Mouse (Mus musculus) neural tube, embryonic 15.5 days (tissue): ENCODE results near the gene Tmem231. TPM values are rescaled to one million over a fixed set of nuclear protein-coding genes. Genes with fewer than 3 reads are reported as not detected.
A peak's percentile ranks its signal among the peaks of the same experiment; 100 is the strongest.
"Not testable (repeated sequence)": the region's sequence is repeated elsewhere in the genome, so short reads cannot be mapped to it uniquely, and the experiment has no call there.

Source experiments
- ATAC-seq: fragments of 200-750 bp; cut with Nextera tagmentation; 2 replicates; pipeline ENCODE4 v1.8.0; 2017; ENCODE audit warnings: mild to moderate bottlenecking, moderate TSS enrichment, moderate library complexity; ENCODE audit not compliant: low FRiP score
- H3K27ac ChIP-seq: fragments of 300-500 bp; sonication (generic); replicated peaks from 2 replicates; pipeline ENCODE4 v1.5.1; 2015; ENCODE audit warnings: mild to moderate bottlenecking, inconsistent platforms
- H3K27me3 ChIP-seq: fragments of 300-500 bp; sonication (generic); replicated peaks from 2 replicates; pipeline ENCODE4 v1.6.1; 2015; ENCODE audit warnings: inconsistent platforms
- H3K36me3 ChIP-seq: fragments of 300-500 bp; sonication (generic); 2 replicates; pipeline ENCODE4 v1.6.1; 2015; ENCODE audit warnings: inconsistent platforms
- H3K4me1 ChIP-seq: fragments of 300-500 bp; sonication (generic); 2 replicates; pipeline ENCODE4 v1.6.1; 2015; ENCODE audit warnings: inconsistent platforms
- H3K4me2 ChIP-seq: fragments of 300-500 bp; sonication (generic); 2 replicates; pipeline ENCODE4 v1.6.1; 2015; ENCODE audit warnings: inconsistent platforms, mild to moderate bottlenecking, moderate library complexity
- H3K4me3 ChIP-seq: fragments of 300-500 bp; sonication (generic); replicated peaks from 2 replicates; pipeline ENCODE4 v1.5.1; 2015; ENCODE audit warnings: mild to moderate bottlenecking, inconsistent platforms
- H3K9ac ChIP-seq: fragments of 300-500 bp; sonication (generic); replicated peaks from 2 replicates; pipeline ENCODE4 v1.6.1; 2015; ENCODE audit warnings: mild to moderate bottlenecking, inconsistent platforms
- H3K9me3 ChIP-seq: fragments of 300-500 bp; sonication (generic); replicated peaks from 2 replicates; pipeline ENCODE4 v1.6.1; 2016; ENCODE audit warnings: inconsistent platforms
- WGBS: fragments of 180-500 bp; shearing (Covaris S2); methylation state at CpG from one replicate; pipeline ENCODE4 v1.1.7; 2015; ENCODE audit warnings: mixed read lengths; 5-methylcytosine and 5-hydroxymethylcytosine counted together
- polyA plus RNA-seq: library from polyadenylated mRNA; unstranded; fragments of >200 nt; fragmentation: Nextera tagmentation; extraction: Ambion mirVana; gene quantifications from 2 replicates; pipeline ENCODE4 v1.2.1, GENCODE M21; 2015

Tmem231 gene
- polyA plus RNA-seq, 1 experiment from 2014 or later = 17.3 TPM

DNA sequence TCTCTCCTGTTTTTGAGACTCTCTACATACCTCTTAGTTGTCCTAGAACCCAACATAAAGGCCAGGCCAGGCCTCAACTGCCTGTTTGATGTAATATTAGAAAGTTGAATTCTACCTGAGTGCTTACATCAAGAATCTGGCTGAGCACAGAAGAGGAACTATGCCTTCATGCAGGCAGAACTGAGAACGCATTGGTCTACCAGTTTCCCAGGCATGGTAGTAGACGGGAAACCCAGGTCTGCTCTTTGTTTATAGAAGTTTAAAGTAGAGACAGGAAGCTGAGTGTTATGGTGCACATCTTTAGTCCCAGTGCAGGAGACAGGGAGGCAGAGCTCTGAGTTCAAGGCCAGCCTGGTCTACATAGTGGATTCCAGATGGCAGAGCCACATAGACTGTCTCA, 13.5 kb upstream of the Tmem231 start:
- peaks cover 68% of the 10 kb centered on the region for H3K36me3 ChIP-seq
- H3K9ac ChIP-seq = no peak overlapping the region
- no peak for ATAC-seq
- no peak overlapping the region for H3K4me2 ChIP-seq
- no peak overlapping the region for H3K27ac ChIP-seq
- H3K27me3 ChIP-seq = no peaks in the 10 kb centered on the region
- WGBS = 96% methylated on average over 2 of the region's 2 CpGs
- H3K4me1 ChIP-seq = peaks cover 1% of the 10 kb centered on the region
- H3K4me3 ChIP-seq = no peak overlapping the region
- H3K9me3 ChIP-seq = no peaks in the 10 kb centered on the region

DNA sequence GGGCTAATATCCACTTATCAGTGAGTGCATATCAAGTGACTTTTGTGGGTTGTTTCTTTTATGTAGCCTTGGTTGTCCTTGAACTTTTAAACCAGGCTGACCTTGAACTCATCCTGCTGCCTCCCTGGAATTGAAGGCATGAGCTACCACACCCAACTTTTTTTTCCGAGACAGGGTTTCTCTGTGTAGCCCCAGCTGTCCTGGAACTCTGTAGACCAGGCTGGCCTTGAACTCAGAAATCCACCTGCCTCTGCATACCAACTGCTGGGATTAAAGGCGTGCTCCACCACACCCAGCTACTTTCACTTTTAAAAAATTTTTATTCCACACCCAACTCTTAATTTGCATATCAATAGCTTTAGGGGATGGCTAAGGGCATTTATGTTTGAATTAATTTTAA, 9.9 kb upstream of the Tmem231 start:
- H3K27ac ChIP-seq = no peak overlapping the region
- H3K27me3 ChIP-seq = no peaks in the 10 kb centered on the region
- ATAC-seq = no peak
- peaks cover 21% of the 10 kb centered on the region for H3K4me1 ChIP-seq
- H3K9me3 ChIP-seq = no peaks in the 10 kb centered on the region
- no peak overlapping the region for H3K9ac ChIP-seq
- WGBS = 85% methylated on average over 2 of the region's 2 CpGs
- no peak overlapping the region for H3K4me3 ChIP-seq
- no peak overlapping the region for H3K4me2 ChIP-seq
- peaks cover 50% of the 10 kb centered on the region for H3K36me3 ChIP-seq

DNA sequence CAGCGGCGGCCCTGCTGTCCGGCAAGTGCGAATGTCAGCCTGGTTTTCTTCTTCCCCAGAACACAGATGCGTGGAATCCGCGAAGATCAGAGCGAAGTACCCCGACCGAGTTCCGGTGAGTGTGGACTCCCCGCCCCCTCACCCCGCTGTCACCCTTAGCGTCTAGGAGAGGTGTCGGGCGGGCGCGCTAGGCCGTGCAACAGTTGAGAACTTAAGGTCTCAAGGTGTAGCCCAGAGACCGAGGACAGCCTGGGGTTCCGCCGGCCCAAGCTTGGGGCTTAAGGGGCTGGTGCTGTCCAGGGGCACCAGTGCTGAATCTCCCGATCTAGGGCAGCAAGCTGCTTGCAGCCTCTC, 7.4 kb upstream of the Tmem231 start:
- H3K9me3 ChIP-seq = no peaks in the 10 kb centered on the region
- under 1% methylated on average over 23 of the region's 23 CpGs for WGBS
- H3K4me3 ChIP-seq = peak overlapping the region; percentile 80
- peak overlapping the region; percentile 88 for H3K9ac ChIP-seq
- peak; percentile 34; the same call in 1 of the 2 replicates for ATAC-seq
- peak overlapping the region; percentile 78 for H3K27ac ChIP-seq
- peaks cover 30% of the 10 kb centered on the region for H3K36me3 ChIP-seq
- no peaks in the 10 kb centered on the region for H3K27me3 ChIP-seq
- peak overlapping the region; percentile 72 for H3K4me2 ChIP-seq
- peaks cover 21% of the 10 kb centered on the region for H3K4me1 ChIP-seq

DNA sequence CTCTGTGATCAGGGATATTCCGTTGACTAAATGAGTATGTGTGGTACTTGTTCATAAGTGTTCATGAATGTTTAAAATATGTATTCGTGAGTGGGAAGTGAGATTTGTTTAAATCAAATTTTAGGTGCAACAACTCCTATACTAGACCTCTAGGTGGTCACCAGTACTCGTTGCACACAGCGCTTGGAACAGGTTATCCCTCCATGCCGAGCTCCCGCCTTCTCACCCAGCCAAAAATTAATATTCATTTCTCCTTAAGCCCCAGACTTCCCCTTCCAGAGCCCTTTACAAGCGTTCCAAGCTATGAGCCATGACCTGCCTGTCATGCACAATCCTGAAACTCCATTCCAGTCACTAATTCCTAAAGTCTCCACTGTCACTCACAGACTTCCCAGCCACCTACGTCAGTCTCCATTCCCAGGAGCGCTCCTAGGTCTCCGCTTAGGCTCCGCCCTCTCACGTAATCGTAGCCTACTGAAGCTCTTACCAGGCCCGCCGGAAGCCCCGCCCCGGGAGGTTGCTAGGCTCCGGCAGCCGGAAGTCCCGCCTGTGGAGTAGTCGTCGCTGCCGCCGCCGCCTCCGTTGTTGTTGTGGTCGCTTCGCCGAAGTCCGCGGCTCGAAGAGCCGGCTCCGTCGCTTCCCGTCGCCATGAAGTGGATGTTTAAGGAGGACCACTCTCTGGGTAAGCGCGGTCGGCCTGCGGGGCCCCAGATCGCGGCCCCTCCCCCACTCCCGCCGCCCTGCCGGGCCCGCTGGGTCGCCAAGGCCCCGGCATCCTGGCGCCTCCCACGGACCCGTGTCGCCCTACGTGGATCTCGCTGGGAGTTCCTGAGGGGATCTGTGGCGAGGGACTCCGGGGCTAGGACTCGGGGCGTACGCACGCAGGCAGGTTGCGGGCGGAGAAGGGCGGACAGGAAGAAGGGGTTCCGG, 6.8 kb upstream of the Tmem231 start, which contains the start of gene Gabarapl2:
Gene Gabarapl2 (plus strand): TSS at position 533 of the 930 bp plus-strand sequence.
- H3K4me3 ChIP-seq = peak within 1 kb of the TSS; percentile 80
- H3K9me3 ChIP-seq = no peaks in the 10 kb centered on the region
- peaks cover 21% of the 10 kb centered on the region for H3K4me1 ChIP-seq
- H3K27me3 ChIP-seq = no peaks in the 10 kb centered on the region
- H3K27ac ChIP-seq = peak within 1 kb of the TSS; percentile 82
- H3K36me3 ChIP-seq = peaks cover 24% of the 10 kb centered on the region
- under 1% methylated on average over 64 of the region's 65 CpGs for WGBS
- H3K4me2 ChIP-seq = peak within 1 kb of the TSS; percentile 72
- peak within 1 kb of the TSS; percentile 88 for H3K9ac ChIP-seq
- peak; percentile 98 for ATAC-seq

DNA sequence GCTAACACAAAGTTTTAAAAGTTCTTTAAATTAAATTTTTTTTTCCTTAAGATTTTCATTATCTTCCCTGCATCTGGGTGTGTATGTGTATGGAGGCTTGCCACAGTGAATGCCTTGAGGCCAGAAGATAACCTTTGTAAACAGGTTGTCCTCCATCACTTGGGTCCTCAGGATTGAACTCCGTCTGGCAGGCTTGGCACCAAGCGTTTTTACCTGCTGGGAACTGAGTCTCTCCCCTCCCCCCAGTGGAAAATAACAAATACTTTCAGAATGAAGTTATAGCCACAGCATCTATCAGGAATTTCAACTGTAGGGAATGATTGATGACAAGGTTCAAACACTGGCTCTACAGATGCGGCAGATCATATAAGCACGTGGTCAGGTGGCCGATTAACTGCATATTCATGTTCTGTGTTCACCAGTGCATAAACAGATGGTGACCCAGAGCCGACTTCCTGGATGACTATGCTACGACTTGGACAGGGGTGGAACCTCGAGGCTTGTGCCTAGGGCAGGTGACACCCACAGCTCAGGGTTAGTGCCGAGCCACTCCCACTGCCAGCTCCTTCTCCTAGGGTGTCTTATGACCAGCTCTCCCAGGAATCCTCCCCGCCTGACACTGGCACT, 5.9 kb upstream of the Tmem231 start:
- peak; percentile 59 for ATAC-seq
- H3K36me3 ChIP-seq = peaks cover 16% of the 10 kb centered on the region
- peak overlapping the region; percentile 51 for H3K9ac ChIP-seq
- no peaks in the 10 kb centered on the region for H3K27me3 ChIP-seq
- peak overlapping the region; percentile 82 for H3K27ac ChIP-seq
- H3K9me3 ChIP-seq = no peaks in the 10 kb centered on the region
- peaks cover 21% of the 10 kb centered on the region for H3K4me1 ChIP-seq
- WGBS = 8% methylated on average over 10 of the region's 10 CpGs
- peak overlapping the region; percentile 72 for H3K4me2 ChIP-seq
- peak overlapping the region; percentile 80 for H3K4me3 ChIP-seq

DNA sequence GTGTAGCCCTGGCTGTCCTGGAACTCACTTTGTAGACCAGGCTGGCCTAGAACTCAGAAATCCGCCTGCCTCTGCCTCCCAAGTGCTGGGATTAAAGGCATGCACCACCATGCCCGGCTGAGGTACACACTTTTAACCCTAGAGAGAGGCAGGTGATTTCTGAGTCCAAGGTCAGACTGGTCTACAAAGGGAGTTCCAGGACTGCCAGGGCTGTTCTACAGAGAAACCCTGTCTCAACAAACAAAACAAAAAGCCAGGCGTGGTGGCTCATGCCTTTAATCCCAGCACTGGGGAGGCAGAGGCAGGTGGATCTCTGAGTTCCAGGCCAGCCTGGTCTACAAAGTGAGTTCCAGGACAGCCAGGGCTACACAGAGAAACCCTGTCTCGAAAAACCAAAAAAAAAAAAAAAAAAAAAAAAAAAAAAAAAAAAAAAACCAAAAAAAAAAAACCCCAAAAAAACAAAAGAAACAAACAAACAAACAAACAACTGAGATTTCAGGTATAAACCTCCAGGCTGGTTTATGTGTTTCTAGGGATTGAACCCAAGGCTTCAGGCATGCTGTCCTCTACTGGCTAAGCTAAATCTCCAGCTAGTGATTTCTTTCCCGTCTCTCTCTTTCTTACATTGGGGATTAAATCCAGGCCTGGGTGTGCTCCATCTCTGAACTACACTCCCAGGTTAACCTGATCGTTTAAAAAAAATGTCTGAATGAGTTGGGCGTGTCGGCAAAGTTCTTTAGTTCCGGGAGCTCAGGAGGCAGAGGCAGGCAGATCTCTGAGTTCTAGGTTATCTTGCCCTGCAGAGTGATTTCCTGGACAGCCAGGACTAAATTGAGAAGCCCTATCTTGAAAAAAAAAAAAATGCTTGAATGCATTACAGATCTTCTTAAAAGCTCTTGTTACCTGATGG, 4.7 kb upstream of the Tmem231 start:
- not testable (repeated sequence) for H3K4me2 ChIP-seq, H3K27ac ChIP-seq, H3K27me3 ChIP-seq, H3K9me3 ChIP-seq, H3K36me3 ChIP-seq, H3K4me3 ChIP-seq, H3K9ac ChIP-seq, ATAC-seq
- H3K4me1 ChIP-seq = peaks cover 24% of the 10 kb centered on the region
- WGBS = 90% methylated on average over 9 of the region's 9 CpGs

DNA sequence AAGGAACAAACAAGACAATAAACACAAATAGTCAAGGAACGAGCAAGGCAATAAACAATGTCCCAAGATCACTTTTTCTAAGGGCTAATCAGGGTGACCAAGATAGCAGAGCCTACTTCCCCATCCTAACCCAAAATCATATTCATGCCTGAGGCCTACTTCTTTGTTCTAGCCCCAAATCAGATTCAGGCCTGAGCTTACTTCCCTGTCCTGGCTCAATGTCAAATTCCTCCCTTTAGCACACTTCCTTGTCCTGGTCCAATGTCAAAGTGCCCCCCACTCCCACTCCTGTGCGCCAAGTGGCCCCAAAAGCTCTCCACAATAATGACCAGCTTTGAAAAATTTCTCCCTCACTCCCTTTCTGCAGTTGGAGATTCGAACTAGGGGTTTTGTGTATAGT, 3.5 kb upstream of the Tmem231 start:
- H3K27me3 ChIP-seq = no peaks in the 10 kb centered on the region
- no peaks in the 10 kb centered on the region for H3K9me3 ChIP-seq
- peaks cover 35% of the 10 kb centered on the region for H3K4me1 ChIP-seq
- no peak overlapping the region for H3K27ac ChIP-seq
- no peak overlapping the region for H3K4me3 ChIP-seq
- H3K4me2 ChIP-seq = no peak overlapping the region
- no peak overlapping the region for H3K9ac ChIP-seq
- no peaks in the 10 kb centered on the region; the same call in 1 of the 2 replicates for H3K36me3 ChIP-seq
- 70% methylated on average over 3 of the region's 3 CpGs for WGBS
- ATAC-seq = no peak

DNA sequence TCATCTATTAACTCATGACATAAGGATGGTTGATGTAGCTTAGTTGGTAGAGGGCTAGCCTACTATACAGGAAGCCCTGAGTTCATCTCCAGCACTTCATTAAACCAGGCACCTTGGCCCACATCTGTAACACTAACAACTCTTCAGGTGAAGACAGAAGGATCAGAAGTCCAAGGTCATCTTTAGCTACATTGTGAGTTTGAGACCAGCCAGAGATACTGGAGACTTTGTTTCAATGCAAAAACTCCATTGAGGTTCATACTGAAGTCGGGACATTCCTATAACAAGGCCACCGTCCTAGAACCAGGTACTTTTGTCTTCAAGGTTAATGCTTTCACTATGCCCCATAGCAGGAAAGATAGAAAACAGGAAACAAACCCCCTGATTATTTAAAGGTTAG, 520 bp upstream of the Tmem231 start:
- Histone ChIP-seq H3K4me3 (no peak overlapping the region), H3K9ac (no peak overlapping the region), H3K36me3 (no peaks in the 10 kb centered on the region), H3K27ac (peak overlapping the region; percentile 93; the same call in 1 of the 2 replicates), H3K9me3 (no peaks in the 10 kb centered on the region), H3K4me1 (peaks cover 21% of the 10 kb centered on the region), H3K27me3 (no peaks in the 10 kb centered on the region), H3K4me2 (peak overlapping the region; percentile 96)
- ATAC-seq = no peak
- WGBS = 92% methylated on average over 2 of the region's 2 CpGs

DNA sequence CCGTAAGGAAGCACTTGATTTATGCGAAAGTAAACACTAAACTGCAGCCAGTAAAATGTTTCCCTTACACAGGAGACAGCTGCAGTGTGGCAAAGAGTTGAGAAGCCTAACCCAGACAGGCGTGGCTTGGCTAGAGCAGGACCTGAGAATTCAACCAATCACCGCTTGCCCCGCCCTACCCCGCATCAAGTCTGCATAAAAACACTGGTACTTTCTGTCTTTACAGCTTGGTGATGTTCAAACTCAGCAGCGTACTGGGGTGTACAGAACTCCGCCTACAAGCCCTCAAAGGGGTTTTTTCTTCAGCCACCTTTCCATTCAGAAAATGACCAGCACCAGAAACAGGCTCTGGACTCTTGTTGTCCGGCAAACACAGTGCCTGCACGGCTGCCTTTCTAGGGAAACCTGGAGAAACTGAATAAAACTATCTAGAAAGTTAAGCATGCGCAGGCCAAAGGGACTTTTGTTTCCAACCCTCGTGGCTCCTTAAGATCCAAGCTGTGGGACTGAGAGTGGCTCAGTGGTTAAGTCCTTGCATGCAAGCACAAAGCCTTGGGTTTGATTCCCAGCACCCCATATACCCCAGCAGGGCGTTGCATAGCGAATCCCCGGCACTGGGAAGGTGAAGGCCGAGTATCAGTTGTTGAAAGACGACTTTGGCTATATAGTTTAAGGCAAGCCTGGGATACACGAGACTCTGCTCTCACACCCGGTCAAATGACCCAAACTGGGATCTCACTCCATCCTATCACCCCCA, 923 bp downstream of the Tmem231 start:
- no peaks in the 10 kb centered on the region for H3K36me3 ChIP-seq
- peak; percentile 14; the same call in 1 of the 2 replicates for ATAC-seq
- peak overlapping the region; percentile 76 for H3K4me3 ChIP-seq
- no peaks in the 10 kb centered on the region for H3K9me3 ChIP-seq
- peak overlapping the region; percentile 93 for H3K27ac ChIP-seq
- peak overlapping the region; percentile 89 for H3K9ac ChIP-seq
- H3K27me3 ChIP-seq = no peaks in the 10 kb centered on the region
- peaks cover 21% of the 10 kb centered on the region for H3K4me1 ChIP-seq
- H3K4me2 ChIP-seq = peak overlapping the region; percentile 96
- 25% methylated on average over 19 of the region's 19 CpGs for WGBS

DNA sequence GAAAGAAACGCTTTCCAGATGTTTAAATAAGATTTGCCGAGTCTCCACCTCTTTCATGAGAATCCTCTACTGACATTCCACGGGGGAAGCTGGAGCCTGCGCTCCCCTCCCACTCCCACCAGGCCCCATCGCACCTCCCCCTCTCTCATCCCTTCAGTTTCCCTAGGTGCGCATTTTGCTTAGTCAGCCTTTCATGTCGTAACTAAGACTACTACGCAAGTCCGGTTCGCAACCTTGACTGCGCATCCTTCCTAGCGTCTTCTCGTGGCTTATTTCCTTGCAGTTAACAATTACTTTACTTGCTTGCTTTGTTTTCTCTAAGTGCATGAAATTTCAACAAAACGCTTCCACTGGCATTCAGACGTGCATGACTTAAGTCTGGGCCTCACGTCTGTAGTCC, 2.0 kb downstream of the Tmem231 start:
- Histone ChIP-seq H3K4me1 (peaks cover 21% of the 10 kb centered on the region), H3K9me3 (no peaks in the 10 kb centered on the region), H3K36me3 (no peaks in the 10 kb centered on the region), H3K4me2 (no peak overlapping the region), H3K27me3 (no peaks in the 10 kb centered on the region), H3K9ac (no peak overlapping the region), H3K27ac (no peak overlapping the region), H3K4me3 (no peak overlapping the region)
- no peak for ATAC-seq
- 73% methylated on average over 16 of the region's 16 CpGs for WGBS
